Mouse (Mus musculus) forelimb bud, embryonic 11.5 days (tissue): ENCODE results near the gene Fchsd2.
"Not testable (repeated sequence)": the region's sequence is repeated elsewhere in the genome, so short reads cannot be mapped to it uniquely, and the experiment has no call there.

Experiments
- DNase-seq: peaks from one replicate; pipeline ENCODE4 v3.0.0-alpha.2; 2012; ENCODE audit warnings: low read depth, low spot score

Gene Fchsd2

DNA sequence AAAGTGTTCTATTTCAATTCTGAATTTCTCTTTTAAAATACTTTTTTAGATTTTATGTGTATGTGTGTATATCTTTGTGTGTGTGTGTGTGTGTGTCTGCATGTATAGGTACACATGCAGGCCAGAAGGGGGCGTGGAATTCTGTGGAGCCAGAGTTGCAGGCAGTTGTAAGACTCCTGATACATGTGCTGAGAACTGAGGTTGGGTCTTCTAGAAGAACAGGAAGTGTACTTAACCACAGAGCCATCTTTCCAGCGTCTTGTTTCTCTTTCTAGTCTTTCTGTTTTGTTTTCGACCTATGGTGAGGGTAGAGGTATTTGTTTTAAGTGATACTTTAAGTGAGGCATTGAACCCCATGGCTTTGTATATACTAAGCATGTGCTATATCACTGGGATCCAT is 20.7 kb downstream of the Fchsd2 start:
- no peak for DNase-seq

- no peak for DNase-seq
Observed at GRCm38 (mm10) chr7:101114328-101114727, 21.7 kb downstream of the Fchsd2 start.

- DNase-seq, result no peak
Observed at GRCm38 (mm10) chr7:101119391-101119790, 26.7 kb downstream of the Fchsd2 start.

- DNase-seq, result no peak
Observed at GRCm38 (mm10) chr7:101123579-101124347, 31.1 kb downstream of the Fchsd2 start.

DNA sequence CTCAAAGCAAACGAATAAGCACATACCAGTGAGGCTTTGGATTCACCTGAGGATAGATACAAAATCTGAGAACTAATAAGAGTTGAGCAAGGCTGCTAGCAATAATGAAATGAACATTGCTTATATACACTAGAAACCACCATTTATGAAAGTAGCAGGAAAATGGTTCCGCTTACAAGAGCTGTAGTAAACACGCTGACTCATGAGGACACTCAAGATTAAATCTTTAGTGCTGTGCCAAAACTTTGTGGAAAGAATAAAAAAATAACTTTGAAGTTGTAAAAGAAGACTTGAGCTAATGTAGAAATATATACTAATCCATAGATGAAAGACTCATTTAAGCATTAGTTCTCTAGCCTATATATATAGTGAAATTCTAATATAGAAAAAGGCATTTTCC is 35.1 kb downstream of the Fchsd2 start:
- no peak for DNase-seq

GRCm38 (mm10) chr7:101128536-101128935 is 35.9 kb downstream of the Fchsd2 start:
- DNase-seq, result no peak

- DNase-seq, result no peak
Observed at GRCm38 (mm10) chr7:101130646-101131045, 38.0 kb downstream of the Fchsd2 start.

DNA sequence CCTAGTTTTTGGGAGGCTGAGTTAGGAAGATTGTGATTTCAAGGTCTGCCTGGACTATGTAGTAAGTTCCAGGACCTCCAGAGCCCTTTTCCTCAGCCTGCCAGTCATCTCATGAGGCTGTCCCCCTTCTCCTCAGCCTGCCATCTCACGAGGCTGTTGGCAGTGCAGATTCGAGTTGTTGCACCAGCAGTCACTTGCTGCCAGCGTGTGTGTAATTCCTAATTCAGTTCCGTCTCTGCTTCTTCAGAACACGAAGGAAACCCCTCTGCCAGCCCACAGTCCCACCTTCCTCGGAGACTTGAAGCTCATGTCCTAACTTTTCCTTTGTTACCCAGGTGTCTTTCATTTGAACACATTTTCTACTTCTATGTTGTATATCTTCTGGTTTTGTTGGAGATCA is 38.6 kb downstream of the Fchsd2 start:
- no peak for DNase-seq

- no peak for DNase-seq
Observed at GRCm38 (mm10) chr7:101133591-101133990, 40.9 kb downstream of the Fchsd2 start.

GRCm38 (mm10) chr7:101134117-101134516 is 41.5 kb downstream of the Fchsd2 start:
- no peak for DNase-seq

GRCm38 (mm10) chr7:101138819-101139218 is 46.2 kb downstream of the Fchsd2 start:
- DNase-seq, result no peak

DNA sequence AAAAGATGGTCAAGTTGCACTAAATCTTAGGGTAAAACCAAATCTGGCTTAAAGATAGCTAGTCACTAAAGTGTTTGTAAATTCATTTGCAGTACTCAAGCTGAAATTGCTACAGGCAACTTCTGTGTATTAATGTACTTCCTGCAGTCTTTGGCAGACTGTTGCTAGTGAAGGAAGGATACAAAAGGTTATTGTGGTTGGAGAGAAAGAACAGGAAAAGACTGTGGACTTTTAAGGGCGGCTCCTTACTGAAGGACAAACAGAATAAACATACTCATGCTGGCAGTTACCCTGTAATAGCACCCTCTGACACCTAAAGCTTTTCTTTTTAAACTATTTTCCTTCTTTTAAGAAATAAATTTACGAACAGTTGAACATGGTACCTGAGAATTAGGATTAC is 50.2 kb downstream of the Fchsd2 start:
- no peak for DNase-seq

DNA sequence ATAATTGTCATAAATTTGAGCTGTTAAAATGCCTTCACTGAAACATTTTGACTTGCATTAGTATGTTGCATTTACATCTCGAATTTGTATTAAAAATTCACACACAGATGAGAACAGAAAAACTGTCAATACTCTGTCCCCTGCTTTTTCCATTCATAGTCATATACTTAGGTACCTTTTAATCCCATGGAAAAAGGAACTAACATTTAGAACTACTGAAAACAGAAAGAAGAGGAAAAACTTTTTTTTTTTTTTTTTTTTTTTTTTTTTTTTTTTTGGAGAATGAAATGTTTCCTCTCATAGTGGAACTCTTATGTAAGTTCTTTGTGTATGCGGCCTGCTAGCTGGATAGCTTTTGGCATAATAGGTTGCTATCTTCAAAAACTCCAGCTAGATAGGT is 51.6 kb downstream of the Fchsd2 start:
- DNase-seq, result no peak

DNA sequence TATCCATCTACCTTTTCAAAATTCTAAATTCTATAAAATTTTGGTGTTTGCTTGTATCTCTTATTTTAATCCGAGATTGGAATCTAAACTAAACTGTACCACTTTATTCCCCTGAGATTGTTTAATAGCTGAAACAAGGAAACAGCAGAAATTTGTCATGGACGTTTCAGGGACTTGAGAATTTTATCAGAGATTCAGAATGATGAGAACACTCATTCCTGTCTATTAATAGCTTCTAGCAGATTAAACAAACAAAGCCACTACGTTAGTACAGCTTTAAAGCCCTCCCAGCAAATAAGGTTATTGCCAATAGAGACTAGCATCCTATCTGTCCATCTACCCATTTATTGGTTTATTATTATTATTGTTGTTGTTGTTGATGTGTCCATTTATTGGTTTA is 56.4 kb downstream of the Fchsd2 start:
- DNase-seq, result no peak

GRCm38 (mm10) chr7:101154883-101155282 is 62.2 kb downstream of the Fchsd2 start:
- DNase-seq, result not testable (repeated sequence)

GRCm38 (mm10) chr7:101155284-101155683 is 62.6 kb downstream of the Fchsd2 start:
- no peak for DNase-seq

DNA sequence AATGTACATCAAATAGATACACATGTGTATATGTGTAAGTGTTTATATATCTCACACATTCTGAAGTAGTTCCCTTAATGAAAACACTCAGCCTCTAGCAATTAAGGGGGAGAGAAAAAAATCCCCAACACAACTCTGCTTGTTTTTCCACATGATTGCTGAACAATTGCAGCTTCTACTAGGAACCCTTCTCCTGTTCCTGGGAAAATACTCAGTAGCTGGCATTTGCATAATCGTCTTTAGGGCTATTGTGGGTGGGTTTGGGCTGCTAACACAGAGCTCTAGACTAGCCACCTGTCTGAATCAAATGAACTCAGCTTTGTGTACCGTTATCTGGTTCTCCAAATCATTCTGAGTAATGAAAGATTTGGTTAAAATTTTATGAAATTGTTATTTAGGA is 67.6 kb downstream of the Fchsd2 start:
- DNase-seq, result no peak

DNA sequence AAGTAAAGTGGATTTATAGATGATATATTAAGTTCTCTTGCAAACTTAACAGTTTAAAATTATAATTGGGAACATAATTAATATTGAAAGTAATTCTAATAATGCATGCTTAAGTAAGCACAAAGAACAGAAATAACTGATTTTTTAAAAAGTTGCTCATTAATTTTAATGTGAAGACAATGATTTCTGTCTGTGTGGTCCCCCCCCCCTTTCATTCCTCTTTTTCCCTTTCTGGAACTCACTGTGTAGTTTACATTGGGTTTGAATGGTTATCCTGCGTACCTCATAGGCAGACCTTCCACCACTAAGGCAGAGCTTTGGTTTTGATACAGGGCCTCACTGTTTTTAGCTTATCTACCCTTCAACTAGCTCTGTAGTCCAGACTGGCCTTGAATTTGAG is 70.1 kb downstream of the Fchsd2 start:
- no peak for DNase-seq

DNA sequence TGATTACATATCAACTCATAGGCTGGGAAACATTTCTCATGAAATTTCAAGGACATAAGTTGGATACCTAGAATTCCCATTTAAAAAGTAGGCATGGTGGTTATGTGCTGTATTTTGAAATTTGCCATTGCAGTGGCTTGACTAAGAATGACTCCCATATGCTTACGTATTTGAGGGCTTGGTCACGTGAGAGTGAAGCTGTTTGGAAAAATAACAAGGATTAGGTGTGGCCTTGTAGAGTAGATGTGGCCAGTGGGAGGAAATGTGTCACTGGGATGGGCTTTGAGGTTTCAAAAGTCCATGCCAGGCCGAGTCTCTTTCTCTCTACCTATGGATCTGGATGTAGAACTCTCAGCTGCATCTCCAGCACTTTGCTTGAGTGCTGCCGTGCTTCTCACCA is 71.2 kb downstream of the Fchsd2 start:
- no peak for DNase-seq

- DNase-seq, result no peak
Observed at GRCm38 (mm10) chr7:101166568-101166967, 73.9 kb downstream of the Fchsd2 start.

DNA sequence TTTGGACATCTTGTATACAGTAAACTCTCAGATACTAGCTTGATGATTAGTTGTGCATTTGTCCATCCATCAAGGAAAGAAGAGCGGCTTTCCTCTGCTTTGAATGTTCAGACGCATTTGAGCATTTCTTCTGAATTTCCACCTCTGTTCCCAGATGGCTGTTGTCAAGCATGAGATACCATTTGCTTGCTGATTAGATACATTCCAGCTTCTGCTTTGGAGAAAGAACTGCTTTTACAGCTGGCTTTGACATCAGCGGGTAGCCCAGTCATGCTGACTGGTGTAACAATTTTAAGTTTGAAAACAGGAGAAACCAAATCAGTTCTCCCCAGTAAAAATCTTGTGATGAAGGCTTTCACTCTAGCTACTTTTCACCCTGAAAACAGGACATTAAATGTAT is 77.8 kb downstream of the Fchsd2 start:
- DNase-seq, result no peak

GRCm38 (mm10) chr7:101171002-101171401 is 78.3 kb downstream of the Fchsd2 start:
- no peak for DNase-seq

- no peak for DNase-seq
Observed at GRCm38 (mm10) chr7:101173331-101173730, 80.7 kb downstream of the Fchsd2 start.

DNA sequence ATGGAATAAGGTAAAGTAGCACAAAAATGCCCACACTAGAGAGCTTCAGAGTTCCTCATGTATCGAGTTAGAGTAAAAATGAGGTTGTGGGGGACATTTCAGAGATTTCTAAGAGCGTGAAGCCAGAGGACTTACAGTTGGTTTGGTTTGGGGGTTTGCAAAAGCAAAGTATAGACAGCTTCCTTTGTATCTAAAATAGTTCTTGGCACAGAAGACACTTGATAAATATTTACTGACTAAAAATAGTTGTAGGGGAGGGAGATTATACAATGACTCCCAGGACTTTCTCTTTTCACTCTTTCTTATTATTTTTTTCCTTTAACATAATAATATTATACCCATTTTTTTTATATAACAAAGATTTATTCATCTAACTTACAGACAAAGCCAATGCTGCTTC is 86.1 kb downstream of the Fchsd2 start:
- DNase-seq, result no peak
